Mouse (Mus musculus): ENCODE measurements around the gene Scamp3. TPM values are rescaled to one million over a fixed set of nuclear protein-coding genes. Genes with fewer than 3 reads are reported as not detected.

Gene Scamp3
- polyA plus RNA-seq, 1 experiment from 2014 or later, result 82.8 TPM

DNA sequence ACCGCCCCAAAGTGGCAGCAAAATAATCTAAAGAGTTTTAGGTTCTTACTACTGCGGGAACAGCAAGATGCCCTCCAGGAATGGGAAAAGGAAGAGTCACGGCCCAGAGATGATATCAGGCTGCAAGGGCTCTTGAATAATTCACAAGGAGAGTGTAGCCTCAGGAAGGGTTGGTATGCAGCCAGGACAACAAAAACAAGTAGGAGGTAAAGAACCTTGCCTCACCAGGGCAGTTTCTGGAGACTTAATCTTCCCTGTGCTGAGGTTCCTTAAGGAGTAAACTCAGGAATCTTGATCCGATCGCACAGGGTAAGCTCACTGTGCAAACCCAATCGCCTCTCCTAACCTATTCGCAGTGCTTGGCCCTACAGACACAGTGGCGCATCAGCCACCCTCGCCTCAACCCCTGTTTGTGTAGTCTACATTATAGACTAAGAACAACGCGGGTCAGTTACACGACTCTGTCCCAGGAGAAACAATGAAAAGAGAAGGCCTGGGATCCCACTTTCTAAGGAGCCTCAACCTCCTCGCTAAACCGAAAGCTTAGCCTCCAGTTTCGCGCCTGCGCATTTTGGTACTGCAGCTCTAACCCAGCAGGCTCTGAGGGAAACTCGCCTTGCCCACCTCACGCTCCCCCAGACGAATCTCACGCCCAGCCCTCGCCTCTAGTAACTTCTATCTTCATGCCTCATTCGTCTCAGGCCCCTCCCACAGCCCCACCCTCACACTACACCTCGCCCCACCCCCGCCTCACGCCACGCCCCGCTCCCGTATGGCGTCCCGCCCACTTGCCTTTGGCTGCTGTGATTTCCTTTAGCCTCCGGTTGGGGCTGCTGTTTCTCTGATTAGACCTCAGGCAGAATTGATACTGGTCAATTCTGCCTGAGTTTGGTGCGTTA is 19.0 kb downstream of the Scamp3 start:
- H3K4me2 ChIP-seq, result peak overlapping the region; percentile 69
- H3K4me3 ChIP-seq (ENCODE audit: low read depth, low read length), result peak overlapping the region; percentile 46
- H3K9ac ChIP-seq (ENCODE audit: low read depth, low read length), result peak overlapping the region; percentile 77
- no peaks in the 10 kb centered on the region for H3K4me1 ChIP-seq (ENCODE audit: control insufficient read depth, insufficient read depth, low read length)
- WGBS (ENCODE audit: insufficient replicate concordance), result 8% methylated on average over 33 of the region's 33 CpGs
- H3K27me3 ChIP-seq (ENCODE audit: control insufficient read depth, insufficient read depth, low read length), result no peaks in the 10 kb centered on the region
- ATAC-seq (replicated peaks; ENCODE audit: insufficient number of reproducible peaks, low FRiP score, low TSS enrichment), result peak; percentile 94
- H3K27ac ChIP-seq (ENCODE audit: low read depth, low read length), result peak overlapping the region; percentile 65
- no peaks in the 10 kb centered on the region for H3K36me3 ChIP-seq (ENCODE audit: control insufficient read depth, insufficient read depth, low read length)
- no peaks in the 10 kb centered on the region for H3K9me3 ChIP-seq (replicated peaks; ENCODE audit: control insufficient read depth, low read length)

- no peak overlapping the region for H3K4me2 ChIP-seq
- H3K27me3 ChIP-seq (ENCODE audit: control insufficient read depth, insufficient read depth, low read length), result no peaks in the 10 kb centered on the region
- no peak overlapping the region for H3K27ac ChIP-seq (ENCODE audit: low read depth, low read length)
- peaks cover 5% of the 10 kb centered on the region for H3K4me1 ChIP-seq (ENCODE audit: control insufficient read depth, insufficient read depth, low read length)
- WGBS (ENCODE audit: insufficient replicate concordance), result 63% methylated on average over 3 of the region's 3 CpGs
- H3K4me3 ChIP-seq (ENCODE audit: low read depth, low read length), result no peak overlapping the region
- no peak for ATAC-seq (replicated peaks; ENCODE audit: insufficient number of reproducible peaks, low FRiP score, low TSS enrichment)
- no peak overlapping the region for H3K9ac ChIP-seq (ENCODE audit: low read depth, low read length)
- H3K36me3 ChIP-seq (ENCODE audit: control insufficient read depth, insufficient read depth, low read length), result no peaks in the 10 kb centered on the region
- no peaks in the 10 kb centered on the region for H3K9me3 ChIP-seq (replicated peaks; ENCODE audit: control insufficient read depth, low read length)
These were observed 22.6 kb downstream of the Scamp3 start for GRCm38 (mm10) chr3:89199839-89200238.

DNA sequence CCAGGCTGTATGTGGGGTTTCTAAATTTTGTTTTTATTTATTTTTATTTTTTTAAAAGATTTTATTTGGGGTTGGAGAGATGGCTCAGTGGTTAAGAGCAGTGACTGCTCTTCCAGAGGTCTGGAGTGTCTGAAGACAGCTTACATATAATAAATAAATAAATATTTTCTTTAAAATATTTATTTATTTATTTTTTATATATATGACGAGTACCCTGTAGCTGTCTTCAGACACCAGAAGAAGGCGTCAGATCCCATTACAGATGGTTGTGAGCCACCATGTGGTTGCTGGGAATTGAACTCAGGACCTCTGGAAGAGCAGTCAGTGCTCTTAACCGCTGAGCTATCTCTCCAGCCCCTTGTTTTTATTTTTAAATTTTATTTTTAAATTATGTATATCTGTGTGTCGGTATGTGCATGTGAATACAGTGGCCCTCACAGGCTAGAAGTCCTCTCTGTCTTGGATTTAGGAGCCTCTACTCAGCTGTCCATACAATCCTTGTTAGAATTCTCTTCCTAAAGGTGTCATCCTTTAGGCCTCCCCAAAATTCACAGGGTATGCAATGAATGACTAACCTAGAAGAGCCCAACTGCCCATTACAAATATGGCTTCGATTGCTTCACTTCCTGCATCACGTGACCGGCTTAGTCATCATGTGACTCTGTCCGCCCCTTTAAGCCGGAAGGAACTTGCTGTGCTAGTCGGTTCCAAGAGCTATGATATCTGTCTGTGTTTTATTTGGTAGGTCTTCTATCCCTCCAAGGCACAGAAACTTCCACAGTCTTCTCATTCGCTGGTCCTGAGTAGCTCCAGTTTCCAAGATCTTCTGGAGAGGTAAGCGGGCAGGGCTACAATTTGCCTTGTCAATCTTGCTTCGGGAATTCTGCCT is 25.2 kb downstream of the Scamp3 start, which contains the start of gene Gba:
TSS of gene Gba (plus strand) at position 676 of the 889 bp plus-strand sequence.
- H3K9me3 ChIP-seq (replicated peaks; ENCODE audit: control insufficient read depth, low read length), result no peaks in the 10 kb centered on the region
- peak within 1 kb of the TSS; percentile 69 for H3K4me3 ChIP-seq (ENCODE audit: low read depth, low read length)
- peaks cover 5% of the 10 kb centered on the region; the same call in 1 of the 2 replicates for H3K36me3 ChIP-seq (ENCODE audit: control insufficient read depth, insufficient read depth, low read length)
- peaks cover 5% of the 10 kb centered on the region for H3K4me1 ChIP-seq (ENCODE audit: control insufficient read depth, insufficient read depth, low read length)
- peak; percentile 57; the same call in 1 of the 2 replicates for ATAC-seq (replicated peaks; ENCODE audit: insufficient number of reproducible peaks, low FRiP score, low TSS enrichment)
- H3K9ac ChIP-seq (ENCODE audit: low read depth, low read length), result peak within 1 kb of the TSS; percentile 69
- no peaks in the 10 kb centered on the region for H3K27me3 ChIP-seq (ENCODE audit: control insufficient read depth, insufficient read depth, low read length)
- 26% methylated on average over 13 of the region's 13 CpGs for WGBS (ENCODE audit: insufficient replicate concordance)
- H3K27ac ChIP-seq (ENCODE audit: low read depth, low read length), result no peak within 1 kb of the TSS
- H3K4me2 ChIP-seq, result peak within 1 kb of the TSS; percentile 70

DNA sequence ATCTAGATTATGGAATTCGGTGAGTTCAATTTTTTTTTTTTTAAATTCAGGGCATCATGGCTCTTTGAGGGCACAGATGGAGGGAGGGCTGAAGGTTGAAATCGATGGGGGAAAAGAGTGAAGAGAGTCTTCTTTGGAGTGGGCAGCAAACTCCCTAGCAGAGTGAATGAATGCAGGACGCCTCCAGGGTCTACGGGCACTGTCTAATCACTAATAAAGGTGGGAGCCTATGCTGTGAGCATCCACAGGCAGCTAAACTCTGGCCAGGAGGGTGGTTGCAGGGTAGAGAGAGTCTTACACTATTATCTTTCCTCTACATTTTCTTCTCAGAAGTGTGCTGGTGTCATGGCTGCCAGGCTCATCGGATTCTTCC is 25.9 kb downstream of the Scamp3 start:
- Histone ChIP-seq H3K4me2 (peak overlapping the region; percentile 70), H3K9me3 (replicated peaks; ENCODE audit: control insufficient read depth, low read length) (no peaks in the 10 kb centered on the region), H3K27ac (ENCODE audit: low read depth, low read length) (no peak overlapping the region), H3K4me3 (ENCODE audit: low read depth, low read length) (peak overlapping the region; percentile 69), H3K9ac (ENCODE audit: low read depth, low read length) (peak overlapping the region; percentile 69), H3K27me3 (ENCODE audit: control insufficient read depth, insufficient read depth, low read length) (no peaks in the 10 kb centered on the region), H3K4me1 (ENCODE audit: control insufficient read depth, insufficient read depth, low read length) (peaks cover 5% of the 10 kb centered on the region), H3K36me3 (ENCODE audit: control insufficient read depth, insufficient read depth, low read length) (peaks cover 7% of the 10 kb centered on the region; the same call in 1 of the 2 replicates)
- 33% methylated on average over 5 of the region's 5 CpGs for WGBS (ENCODE audit: insufficient replicate concordance)
- no peak for ATAC-seq (replicated peaks; ENCODE audit: insufficient number of reproducible peaks, low FRiP score, low TSS enrichment)

GRCm38 (mm10) chr3:89206079-89206478 is 28.8 kb downstream of the Scamp3 start:
- peaks cover 22% of the 10 kb centered on the region for H3K36me3 ChIP-seq (ENCODE audit: control insufficient read depth, insufficient read depth, low read length)
- H3K4me2 ChIP-seq, result no peak overlapping the region
- no peak overlapping the region for H3K9ac ChIP-seq (ENCODE audit: low read depth, low read length)
- WGBS (ENCODE audit: insufficient replicate concordance), result 84% methylated on average over 7 of the region's 7 CpGs
- no peaks in the 10 kb centered on the region for H3K9me3 ChIP-seq (replicated peaks; ENCODE audit: control insufficient read depth, low read length)
- H3K27me3 ChIP-seq (ENCODE audit: control insufficient read depth, insufficient read depth, low read length), result no peaks in the 10 kb centered on the region
- no peak for ATAC-seq (replicated peaks; ENCODE audit: insufficient number of reproducible peaks, low FRiP score, low TSS enrichment)
- H3K4me3 ChIP-seq (ENCODE audit: low read depth, low read length), result no peak overlapping the region
- no peak overlapping the region for H3K27ac ChIP-seq (ENCODE audit: low read depth, low read length)
- H3K4me1 ChIP-seq (ENCODE audit: control insufficient read depth, insufficient read depth, low read length), result peaks cover 8% of the 10 kb centered on the region

DNA sequence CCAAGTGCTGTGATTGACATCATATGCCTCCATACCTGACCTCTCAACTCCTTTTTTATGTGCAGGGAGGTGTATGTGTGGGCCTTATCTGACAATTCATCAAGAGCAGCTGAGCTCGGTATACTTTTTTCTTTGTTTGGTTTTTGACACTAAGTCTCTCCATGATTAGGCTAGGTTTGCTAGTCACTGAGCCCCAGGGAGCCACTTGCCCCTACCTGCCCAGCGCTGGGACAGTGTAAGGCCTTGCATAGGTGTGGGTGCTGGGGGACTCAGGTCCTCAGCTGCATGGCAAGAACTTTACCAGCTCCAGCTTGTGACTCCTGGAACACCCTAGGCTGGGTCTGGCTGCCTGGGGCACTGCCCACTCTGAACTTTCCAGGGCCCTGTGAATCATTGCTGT is 29.4 kb downstream of the Scamp3 start:
- Histone ChIP-seq H3K27me3 (ENCODE audit: control insufficient read depth, insufficient read depth, low read length) (no peaks in the 10 kb centered on the region), H3K9ac (ENCODE audit: low read depth, low read length) (no peak overlapping the region), H3K4me2 (no peak overlapping the region), H3K27ac (ENCODE audit: low read depth, low read length) (no peak overlapping the region), H3K4me1 (ENCODE audit: control insufficient read depth, insufficient read depth, low read length) (peaks cover 9% of the 10 kb centered on the region), H3K4me3 (ENCODE audit: low read depth, low read length) (no peak overlapping the region), H3K36me3 (ENCODE audit: control insufficient read depth, insufficient read depth, low read length) (peaks cover 24% of the 10 kb centered on the region), H3K9me3 (replicated peaks; ENCODE audit: control insufficient read depth, low read length) (no peaks in the 10 kb centered on the region)
- WGBS (ENCODE audit: insufficient replicate concordance), result 86% methylated on average over 2 of the region's 2 CpGs
- no peak for ATAC-seq (replicated peaks; ENCODE audit: insufficient number of reproducible peaks, low FRiP score, low TSS enrichment)

- H3K27ac ChIP-seq (ENCODE audit: low read depth, low read length), result no peak overlapping the region
- 87% methylated on average over 13 of the region's 13 CpGs for WGBS (ENCODE audit: insufficient replicate concordance)
- peaks cover 13% of the 10 kb centered on the region for H3K4me1 ChIP-seq (ENCODE audit: control insufficient read depth, insufficient read depth, low read length)
- H3K4me2 ChIP-seq, result no peak overlapping the region
- no peak for ATAC-seq (replicated peaks; ENCODE audit: insufficient number of reproducible peaks, low FRiP score, low TSS enrichment)
- H3K9me3 ChIP-seq (replicated peaks; ENCODE audit: control insufficient read depth, low read length), result no peaks in the 10 kb centered on the region
- no peaks in the 10 kb centered on the region for H3K27me3 ChIP-seq (ENCODE audit: control insufficient read depth, insufficient read depth, low read length)
- no peak overlapping the region for H3K4me3 ChIP-seq (ENCODE audit: low read depth, low read length)
- peaks cover 24% of the 10 kb centered on the region for H3K36me3 ChIP-seq (ENCODE audit: control insufficient read depth, insufficient read depth, low read length)
- no peak overlapping the region for H3K9ac ChIP-seq (ENCODE audit: low read depth, low read length)
These were observed 30.9 kb downstream of the Scamp3 start for GRCm38 (mm10) chr3:89208075-89208657.

DNA sequence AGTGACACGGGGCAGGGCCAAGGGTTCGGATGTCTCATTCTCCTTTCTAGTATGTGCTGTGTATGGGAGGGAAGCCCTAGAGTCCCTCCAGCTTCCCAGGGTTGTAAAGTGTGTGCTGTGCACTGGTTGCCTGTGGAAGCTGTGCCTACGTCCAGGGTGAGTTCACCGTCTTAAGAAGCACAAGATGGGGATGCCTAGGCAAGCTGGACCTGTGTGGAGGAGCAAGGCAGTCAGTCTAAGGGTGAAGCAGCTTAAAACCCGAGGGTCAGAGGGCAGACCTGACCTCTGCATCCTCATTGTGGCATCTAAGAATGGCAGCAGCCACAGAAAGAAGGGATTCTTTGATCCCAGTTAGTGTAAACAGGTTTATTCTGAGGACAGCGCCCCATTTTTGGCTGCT is 31.5 kb downstream of the Scamp3 start:
- WGBS (ENCODE audit: insufficient replicate concordance), result 83% methylated on average over 6 of the region's 6 CpGs
- Histone ChIP-seq H3K9ac (ENCODE audit: low read depth, low read length) (no peak overlapping the region), H3K4me2 (no peak overlapping the region), H3K27ac (ENCODE audit: low read depth, low read length) (no peak overlapping the region), H3K9me3 (replicated peaks; ENCODE audit: control insufficient read depth, low read length) (no peaks in the 10 kb centered on the region), H3K4me1 (ENCODE audit: control insufficient read depth, insufficient read depth, low read length) (peaks cover 10% of the 10 kb centered on the region), H3K4me3 (ENCODE audit: low read depth, low read length) (no peak overlapping the region), H3K36me3 (ENCODE audit: control insufficient read depth, insufficient read depth, low read length) (peaks cover 24% of the 10 kb centered on the region), H3K27me3 (ENCODE audit: control insufficient read depth, insufficient read depth, low read length) (no peaks in the 10 kb centered on the region)
- no peak for ATAC-seq (replicated peaks; ENCODE audit: insufficient number of reproducible peaks, low FRiP score, low TSS enrichment)
